Mouse (Mus musculus): Measurements from ENCODE around the gene Evx2.

DNA sequence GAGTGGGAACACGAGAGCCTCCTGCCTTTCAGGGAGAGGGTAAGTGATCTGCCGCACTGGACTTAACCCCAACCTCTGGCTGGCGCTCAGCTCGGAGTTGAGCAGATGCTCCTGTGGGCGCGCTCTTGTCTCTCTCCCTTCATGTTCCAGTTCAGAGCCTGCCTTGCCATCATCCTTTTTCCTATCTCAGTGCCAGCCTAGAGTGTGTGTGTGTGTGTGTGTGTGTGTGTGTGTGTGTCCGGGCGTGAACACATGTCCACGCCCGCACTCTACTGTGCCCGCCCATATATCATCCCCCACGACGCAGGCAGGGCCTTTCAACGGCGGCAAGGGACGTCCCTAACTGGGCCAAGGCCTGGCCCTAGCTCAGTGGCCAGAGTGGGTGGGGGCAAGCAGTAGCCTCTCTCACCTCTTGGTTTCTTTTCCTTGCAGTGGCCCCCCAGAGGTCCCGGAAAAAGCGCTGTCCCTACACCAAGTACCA, 24.2 kb upstream of the Evx2 start:
- TF ChIP-seq GATA1 (IDR thresholded peaks at IDR 0.05; ENCODE audit: low read length), result no peak
- no peak for TF ChIP-seq TAL1 (IDR thresholded peaks at IDR 0.05; ENCODE audit: low read length)
